Mouse (Mus musculus): Measurements from ENCODE around the gene Birc3.

DNA sequence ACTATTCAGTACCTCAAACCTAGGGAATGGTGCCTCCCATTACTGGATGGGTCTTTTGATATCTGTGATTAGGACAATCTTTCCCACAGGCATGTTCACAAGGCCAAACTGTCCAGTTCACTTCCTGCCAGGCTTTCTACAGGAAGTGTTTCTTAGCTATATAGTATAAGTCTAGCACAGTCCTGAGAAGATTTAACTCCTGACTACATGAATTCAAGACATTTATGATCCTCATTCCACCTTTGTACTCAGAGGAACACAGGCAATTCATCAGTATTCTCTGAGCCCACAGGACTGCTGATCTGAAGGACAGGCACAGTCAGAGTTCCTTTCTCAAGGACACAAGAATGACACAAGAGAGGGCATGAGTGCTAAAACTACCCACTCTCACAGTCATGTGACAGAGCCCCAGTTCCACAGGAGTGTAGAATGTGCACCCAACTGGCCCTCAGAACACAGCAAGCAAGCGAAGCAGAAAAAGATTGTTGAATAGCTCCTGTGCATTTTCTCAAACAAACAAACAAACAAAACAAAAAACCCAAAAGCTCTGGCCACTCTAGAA lies 9.4 kb upstream of the Birc3 start:
- TF ChIP-seq CTCF (IDR thresholded peaks at IDR 0.05; ENCODE audit: insufficient read depth, low read depth, low read length) (no peak), POLR2A (IDR thresholded peaks at IDR 0.05; ENCODE audit: insufficient read depth, low read depth, low read length) (no peak)
